Comparison of ENCODE assay signal across 7 mouse cellular contexts in genomic region chr11:63130497-63130896, GRCm38 (mm10). TPM values are rescaled to one million over a fixed set of nuclear protein-coding genes. Genes with fewer than 3 reads are reported as not detected.
DNase-seq lines count a peak whose midpoint lies in the region; ATAC-seq lines count a peak whose summit lies in the region.

No protein-coding gene starts in this region.

- H3K9me3 ChIP-seq in forebrain, embryonic 15.5 days: no peaks in the 10 kb centered on the region
- H3K9me3 ChIP-seq in limb, embryonic 12.5 days: no peaks in the 10 kb centered on the region

- H3K9ac ChIP-seq in forebrain, embryonic 15.5 days (replicated peaks): no peak overlapping the region
- H3K9ac ChIP-seq in limb, embryonic 12.5 days (replicated peaks): no peak overlapping the region

- DNase-seq in NIH3T3 (ENCODE audit: low read depth): peak; percentile 100
- DNase-seq in adrenal gland, postnatal 14 days: peak; percentile 87
- DNase-seq in heart, postnatal 4 days: peak; percentile 87
- peak; percentile 73 for DNase-seq in ovary, postnatal 14 days (ENCODE audit: low spot score)
- DNase-seq in embryo, embryonic 10.5 days (ENCODE audit: low spot score): no peak

- H3K4me3 ChIP-seq in forebrain, embryonic 15.5 days: no peak overlapping the region
- H3K4me3 ChIP-seq in limb, embryonic 12.5 days (replicated peaks): peak overlapping the region; percentile 62; the same call in 1 of the 2 replicates

- WGBS in forebrain, embryonic 15.5 days: 31% methylated on average over 8 of the region's 8 CpGs
- 44% methylated on average over 8 of the region's 8 CpGs for WGBS in limb, embryonic 12.5 days

- H3K4me2 ChIP-seq in forebrain, embryonic 15.5 days (replicated peaks): peak overlapping the region; percentile 98; the same call in 1 of the 2 replicates
- H3K4me2 ChIP-seq in limb, embryonic 12.5 days: peak overlapping the region; percentile 77

- peaks cover 61% of the 10 kb centered on the region for H3K27me3 ChIP-seq in forebrain, embryonic 15.5 days
- H3K27me3 ChIP-seq in limb, embryonic 12.5 days: peaks cover 39% of the 10 kb centered on the region

- no peaks in the 10 kb centered on the region for H3K36me3 ChIP-seq in forebrain, embryonic 15.5 days
- peaks cover 6% of the 10 kb centered on the region; the same call in 1 of the 2 replicates for H3K36me3 ChIP-seq in limb, embryonic 12.5 days

- H3K27ac ChIP-seq in forebrain, embryonic 15.5 days (replicated peaks): no peak overlapping the region
- no peak overlapping the region for H3K27ac ChIP-seq in limb, embryonic 12.5 days

- no peak for ATAC-seq in forebrain, embryonic 15.5 days (replicated peaks)
- ATAC-seq in limb, embryonic 12.5 days (ENCODE audit: insufficient number of reproducible peaks, insufficient read depth, low FRiP score, low TSS enrichment, low read depth): no peak

- H3K4me1 ChIP-seq in forebrain, embryonic 15.5 days: peaks cover 34% of the 10 kb centered on the region
- H3K4me1 ChIP-seq in limb, embryonic 12.5 days (replicated peaks): peaks cover 62% of the 10 kb centered on the region

RNA-seq across cellular contexts. Expression of gene Pmp22, which starts 1.7 kb away (rescaled TPM):
- 112 and 113 TPM in 2 replicates for total RNA-seq in adrenal gland, postnatal 14 days (2021)
- 25.5 and 26.5 TPM in 2 replicates for polyA plus RNA-seq in forebrain, embryonic 15.5 days (2015; fragmentation: Nextera tagmentation; extraction: Ambion mirVana)
- 10 to 100 TPM; 90.1 to 91.4 TPM for total RNA-seq in heart, postnatal 4 days (2021)
- polyA plus RNA-seq in limb, embryonic 12.5 days (2016; fragmentation: Nextera tagmentation; extraction: Ambion mirVana): 56.8 and 65.1 TPM in 2 replicates
